Mouse (Mus musculus) monocyte, adult 2 months (primary cell): ENCODE results near the gene Tymp.

Source experiments
- DNase-seq, 2 experiments: peaks; one replicate each; pipeline ENCODE4 v3.0.0; 2022; ENCODE audit warnings: low spot score in 2 of 2, low read depth in 1 of 2

Gene Tymp

DNA sequence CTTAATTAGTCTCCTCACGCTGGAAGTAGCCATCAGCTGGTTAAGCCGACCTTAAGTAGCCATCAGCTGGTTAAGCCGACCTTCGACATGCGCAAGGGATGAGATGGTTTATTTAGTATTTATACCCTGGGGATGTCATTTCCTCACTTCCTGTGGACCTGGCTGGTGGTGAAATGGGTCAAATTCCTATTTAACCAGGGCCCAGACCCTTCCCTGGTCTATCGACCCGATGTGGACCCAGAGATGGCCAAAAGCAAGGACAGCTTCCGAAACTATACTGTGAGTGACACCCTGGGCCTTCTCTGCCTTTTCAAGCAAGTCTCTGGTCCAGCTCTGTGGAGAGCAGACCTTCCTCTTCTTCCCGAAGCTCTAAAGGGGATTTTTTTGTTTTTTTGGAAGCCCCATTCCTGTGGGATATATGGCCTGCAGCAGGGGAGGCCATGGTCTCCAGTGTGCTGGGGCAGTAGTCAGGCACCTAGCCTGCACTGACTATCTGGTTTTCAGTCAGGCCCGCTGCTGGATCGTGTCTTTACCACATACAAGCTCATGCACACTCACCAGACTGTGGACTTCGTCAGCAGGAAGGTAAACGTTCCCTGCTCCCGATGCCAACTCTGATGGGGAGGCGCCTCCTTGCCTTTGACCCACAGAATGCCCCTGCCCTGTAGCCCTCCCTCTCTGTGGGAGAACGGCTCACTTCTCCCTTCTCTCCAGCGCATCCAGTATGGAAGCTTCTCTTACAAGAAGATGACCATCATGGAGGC, 41.9 kb downstream of the Tymp start:
- DNase-seq, result no peak

GRCm38 (mm10) chr15:89334271-89334670, 42.6 kb downstream of the Tymp start, which contains the start of gene Miox:
Gene Miox, plus strand, starts transcription at chr15:89334398.
- no peak for DNase-seq

GRCm38 (mm10) chr15:89326441-89326840, 50.4 kb downstream of the Tymp start:
- DNase-seq, result no peak

- DNase-seq, result no peak
Observed at GRCm38 (mm10) chr15:89323656-89324055, 53.2 kb downstream of the Tymp start.

- DNase-seq, result no peak
Observed at GRCm38 (mm10) chr15:89322670-89323522, 53.9 kb downstream of the Tymp start, which contains the start of gene Adm2. Gene Adm2, plus strand, starts transcription at chr15:89322720.
